Mouse (Mus musculus): ENCODE measurements at regions not wholly inside any gene's neighbourhood (a gene's known extent, or its start where the extent isn't known, plus 50 kb on each side); places are given as distances from the start of the nearest gene placed in this dataset.
"Not testable (repeated sequence)": the region's sequence is repeated elsewhere in the genome, so short reads cannot be mapped to it uniquely, and the experiment has no call there.

DNA sequence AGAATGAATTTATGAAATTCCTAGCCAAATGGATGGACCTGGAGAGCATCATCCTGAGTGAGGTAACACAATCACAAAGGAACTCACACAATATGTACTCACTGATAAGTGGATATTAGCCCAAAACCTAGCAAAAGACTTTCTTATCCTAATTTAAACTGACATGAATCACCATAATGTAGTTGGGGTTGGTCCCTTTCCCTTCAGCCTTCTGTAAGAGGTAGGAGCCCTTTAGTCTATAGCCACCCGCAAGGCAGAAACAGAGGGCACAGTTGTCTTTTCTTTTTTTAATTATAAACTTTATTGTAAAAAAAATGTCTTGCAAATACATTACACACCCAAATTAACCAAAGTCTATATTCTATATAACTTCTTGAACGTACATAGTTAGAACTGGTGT is 81.3 kb downstream of the Ogfrl1 start:
- not testable (repeated sequence) for TF ChIP-seq CTCF (IDR thresholded peaks at IDR 0.05; ENCODE audit: borderline replicate concordance, extremely low read depth, insufficient read depth, insufficient read length); POLR2A (IDR thresholded peaks at IDR 0.05; ENCODE audit: borderline replicate concordance, extremely low read depth, insufficient read depth, insufficient read length, poor library complexity, severe bottlenecking)

All from brain, embryonic 14.5 days (tissue).